Mouse (Mus musculus) ES-Bruce4 (cell line): ENCODE data around the gene Adam17.

ENCODE experiments used
- CTCF ChIP-seq: IDR thresholded peaks from one replicate; pipeline ENCODE4 v1.8.1; 2011; ENCODE audit warnings: low read depth, low read length
- EP300 ChIP-seq: IDR thresholded peaks from 2 replicates; pipeline ENCODE4 v1.6.1; 2011; ENCODE audit warnings: low read depth, low read length; ENCODE audit not compliant: insufficient read depth

DNA sequence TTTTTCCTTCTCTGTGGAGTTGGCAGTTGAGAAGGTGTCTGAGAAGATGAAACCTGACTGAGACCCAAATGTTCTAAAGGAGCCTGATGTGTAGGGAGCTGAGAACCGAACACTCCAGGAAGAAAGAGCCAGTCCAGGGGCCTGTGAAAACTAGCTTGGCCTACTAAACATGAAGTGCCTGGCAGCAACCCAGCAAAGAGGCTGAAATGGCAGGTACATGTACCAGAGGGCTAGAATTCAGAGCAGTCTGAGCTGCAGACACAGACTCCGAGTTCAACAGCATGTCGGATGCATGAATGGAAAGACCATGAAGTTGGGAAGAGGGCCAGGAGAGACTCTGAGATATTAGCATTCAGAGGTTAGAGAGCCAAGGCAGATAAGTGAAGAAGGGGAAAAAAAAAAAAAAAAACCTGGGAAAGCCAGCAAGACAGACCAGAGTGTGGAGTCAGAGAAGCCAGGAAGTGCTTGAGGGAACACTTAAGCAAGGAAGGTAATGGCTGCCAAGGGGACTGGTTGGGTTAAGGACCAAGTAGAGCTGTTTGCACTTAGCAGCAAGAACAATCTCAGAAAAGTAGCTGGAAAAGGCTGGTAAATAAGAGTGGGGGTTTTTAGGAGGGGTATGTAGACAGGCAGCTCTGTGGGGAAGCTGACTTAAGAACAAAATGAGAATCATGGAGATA, 84.6 kb downstream of the Adam17 start:
- TF ChIP-seq CTCF: no peak
- no peak for TF ChIP-seq EP300
